Mouse (Mus musculus) small intestine, adult 2 months (tissue): ENCODE data around the gene Batf3. TPM values are rescaled to one million over a fixed set of nuclear protein-coding genes. Genes with fewer than 3 reads are reported as not detected.
A peak's percentile ranks its signal among the peaks of the same experiment; 100 is the strongest.

ENCODE experiments used
- H3K27ac ChIP-seq: fragments of 200-500 bp; 2 replicates; pipeline ENCODE4 v1.5.1; 2012; ENCODE audit warnings: low read depth, low read length, control low read depth, inconsistent platforms; ENCODE audit not compliant: insufficient read depth
- H3K27me3 ChIP-seq: fragments of 200-500 bp; 2 replicates; pipeline ENCODE4 v1.6.1; 2012; ENCODE audit warnings: mild to moderate bottlenecking, moderate library complexity, low read length, inconsistent platforms; ENCODE audit not compliant: control insufficient read depth, insufficient read depth
- H3K36me3 ChIP-seq: fragments of 200-500 bp; 2 replicates; pipeline ENCODE4 v1.6.1; 2012; ENCODE audit warnings: mild to moderate bottlenecking, low read length, control low read depth, inconsistent platforms; ENCODE audit not compliant: control insufficient read depth, insufficient read depth
- H3K4me1 ChIP-seq: fragments of 200-500 bp; 2 replicates; pipeline ENCODE4 v1.6.1; 2012; ENCODE audit warnings: low read length, inconsistent platforms, mixed read lengths; ENCODE audit not compliant: control insufficient read depth, insufficient read depth, insufficient read length
- H3K4me3 ChIP-seq: fragments of 200-500 bp; 2 replicates; pipeline ENCODE4 v1.5.1; 2012; ENCODE audit warnings: low read depth, mild to moderate bottlenecking, control low read depth, inconsistent platforms, low read length, moderate library complexity
- CTCF ChIP-seq: fragments of 200-500 bp; IDR thresholded peaks from 2 replicates; pipeline ENCODE4 v1.5.1; 2012; ENCODE audit warnings: low read depth, mild to moderate bottlenecking, control low read depth, inconsistent platforms, low read length, moderate library complexity, mixed read lengths; ENCODE audit not compliant: insufficient replicate concordance, insufficient read length; ENCODE audit errors: extremely low read depth
- POLR2A ChIP-seq: fragments of 200-500 bp; IDR thresholded peaks from 2 replicates; pipeline ENCODE4 v1.6.1; 2012; ENCODE audit warnings: low read depth, mild to moderate bottlenecking, control low read depth, inconsistent platforms, low read length, moderate library complexity
- WGBS: fragments of 180-500 bp; shearing (Covaris S2); methylation state at CpG from one replicate; pipeline ENCODE4 v1.1.7; 2018; 5-methylcytosine and 5-hydroxymethylcytosine counted together
- polyA plus RNA-seq: library from polyadenylated mRNA; depleted of rRNA; stranded (reverse); fragments of >200 nt; gene quantifications from 2 replicates; pipeline ENCODE4 v1.2.3, GENCODE M21; 2012

Batf3 gene
- polyA plus RNA-seq, 1 experiment: 11.5 TPM

DNA sequence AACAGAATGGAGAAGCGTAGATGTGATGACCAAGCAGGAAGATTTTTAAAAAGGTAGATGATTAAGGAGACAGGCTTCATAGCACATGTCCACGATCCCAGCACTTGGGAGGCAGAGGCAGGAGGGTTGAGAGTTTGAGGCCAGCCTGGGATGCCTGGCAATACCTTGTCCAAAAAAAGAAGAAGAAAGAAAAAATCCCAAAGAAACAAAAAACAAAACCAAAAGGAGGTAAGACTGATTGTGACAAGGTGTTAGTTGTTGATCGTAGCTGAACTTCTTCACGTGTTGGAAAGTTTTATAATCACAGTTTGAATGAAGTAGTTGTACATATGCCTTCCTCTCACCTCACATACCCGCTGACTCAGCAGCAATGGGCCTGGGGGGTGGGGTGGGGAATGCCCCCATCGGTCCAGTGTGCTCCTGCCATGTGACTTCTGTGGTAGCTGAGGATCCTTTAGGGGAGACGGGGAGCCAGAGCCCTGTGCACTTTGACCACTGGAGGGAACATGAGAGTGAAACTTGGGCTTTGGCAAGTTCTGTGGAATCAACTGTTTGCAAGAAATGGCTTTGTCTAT is 11.3 kb upstream of the Batf3 start:
- Histone ChIP-seq H3K4me1 (no peaks in the 10 kb centered on the region), H3K4me3 (no peak overlapping the region), H3K27me3 (no peaks in the 10 kb centered on the region), H3K27ac (no peak overlapping the region), H3K36me3 (0 out of 2 replicates have a peak, but pooled peaks cover 2% of the 10 kb centered on the region)
- TF ChIP-seq POLR2A (no peak), CTCF (no peak)
- WGBS: 71% methylated on average over 7 of the region's 7 CpGs

DNA sequence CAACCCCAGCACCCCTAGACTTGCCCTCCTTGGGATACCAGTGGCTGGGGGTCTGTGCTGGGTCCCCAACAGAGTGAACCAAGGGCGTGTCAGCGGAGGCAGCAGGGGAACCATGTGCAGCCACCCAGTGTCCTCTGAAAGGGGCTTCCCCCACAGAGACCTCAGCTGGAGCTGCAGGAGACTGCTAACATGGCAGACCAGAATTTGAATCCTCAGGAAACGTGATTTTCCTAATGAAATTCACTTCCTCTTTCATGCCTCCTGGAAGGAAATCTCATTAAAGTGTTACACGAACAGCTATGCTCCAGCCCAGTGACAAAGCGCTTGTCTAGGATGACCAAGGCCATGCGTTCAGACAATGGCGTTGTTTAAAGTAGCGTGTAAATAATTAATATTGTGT is 10.7 kb upstream of the Batf3 start:
- H3K4me1 ChIP-seq: no peaks in the 10 kb centered on the region
- H3K36me3 ChIP-seq: 0 out of 2 replicates have a peak, but pooled peaks cover 2% of the 10 kb centered on the region
- H3K4me3 ChIP-seq: no peak overlapping the region
- no peaks in the 10 kb centered on the region for H3K27me3 ChIP-seq
- H3K27ac ChIP-seq: no peak overlapping the region
- no peak for TF ChIP-seq CTCF
- TF ChIP-seq POLR2A: no peak
- WGBS: 65% methylated on average over 8 of the region's 8 CpGs

DNA sequence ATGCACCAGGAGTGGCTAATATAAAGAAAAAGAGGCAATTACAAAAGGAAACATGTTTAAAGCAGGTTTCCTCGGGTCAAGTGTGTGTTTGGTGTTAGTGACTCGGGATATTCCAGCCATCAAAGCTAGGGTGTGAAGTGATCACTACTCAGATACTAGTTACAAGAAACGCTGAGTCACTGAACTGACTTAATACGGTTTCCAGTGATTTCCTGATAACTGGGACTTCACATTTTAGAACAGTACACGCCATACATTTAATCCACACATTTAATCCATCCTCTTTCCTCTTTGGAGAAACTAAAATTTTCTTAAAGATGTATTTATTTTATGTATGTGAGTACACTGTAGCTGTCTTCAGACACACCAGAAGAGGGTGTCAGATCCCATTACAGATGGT is 9.7 kb upstream of the Batf3 start:
- Histone ChIP-seq H3K4me1 (no peaks in the 10 kb centered on the region), H3K27me3 (no peaks in the 10 kb centered on the region), H3K27ac (no peak overlapping the region), H3K4me3 (no peak overlapping the region), H3K36me3 (no peaks in the 10 kb centered on the region)
- no peak for TF ChIP-seq CTCF
- no peak for TF ChIP-seq POLR2A
- 55% methylated on average over 5 of the region's 5 CpGs for WGBS

DNA sequence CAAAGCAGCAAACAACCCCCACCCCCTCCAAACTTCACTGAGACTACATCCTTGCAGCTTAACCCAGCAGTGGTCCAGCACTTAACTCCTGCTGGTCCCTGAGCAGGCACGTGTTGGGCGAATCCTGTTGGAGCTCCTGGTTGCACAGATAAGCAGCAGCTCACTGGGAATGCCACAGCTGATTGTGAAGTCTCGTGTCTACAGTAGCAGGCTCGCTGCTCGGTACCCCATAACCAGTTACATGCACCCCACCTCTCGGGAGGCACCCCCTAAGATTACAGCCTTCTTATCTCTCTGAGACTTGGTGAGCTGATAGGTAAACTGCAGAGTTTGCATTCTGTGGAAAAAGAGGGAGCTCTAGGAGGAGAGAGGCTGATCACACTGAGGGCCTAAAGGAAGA is 8.3 kb upstream of the Batf3 start:
- Histone ChIP-seq H3K4me1 (no peaks in the 10 kb centered on the region), H3K27ac (no peak overlapping the region), H3K4me3 (no peak overlapping the region), H3K27me3 (no peaks in the 10 kb centered on the region), H3K36me3 (no peaks in the 10 kb centered on the region)
- TF ChIP-seq POLR2A (no peak), CTCF (no peak)
- WGBS: 32% methylated on average over 6 of the region's 6 CpGs

DNA sequence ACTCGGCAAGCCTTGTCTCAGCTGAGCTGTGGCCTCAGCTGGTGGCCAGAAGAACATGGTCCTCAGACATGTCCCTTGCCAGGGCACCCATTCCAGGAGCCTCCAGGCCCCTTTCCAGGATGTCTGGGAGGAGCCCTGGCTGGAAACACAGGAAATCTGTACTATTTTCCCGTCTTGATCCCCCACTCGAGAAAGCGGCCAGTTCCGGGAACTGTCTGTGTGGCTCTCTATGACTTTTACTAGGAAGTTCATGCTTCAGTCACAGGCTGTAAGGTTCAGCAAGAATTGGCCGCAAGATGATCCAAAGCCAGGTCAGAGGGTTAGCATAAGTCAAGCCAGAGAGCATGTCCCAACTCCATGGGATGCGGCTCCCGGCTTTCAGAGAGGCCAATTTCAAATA is 5.6 kb upstream of the Batf3 start:
- H3K4me3 ChIP-seq: no peak overlapping the region
- TF ChIP-seq POLR2A (no peak), CTCF (no peak)
- WGBS: 79% methylated on average over 8 of the region's 8 CpGs
- no peaks in the 10 kb centered on the region for H3K4me1 ChIP-seq
- H3K36me3 ChIP-seq: no peaks in the 10 kb centered on the region
- no peak overlapping the region for H3K27ac ChIP-seq
- 0 out of 2 replicates have a peak, but pooled peaks cover 2% of the 10 kb centered on the region for H3K27me3 ChIP-seq

DNA sequence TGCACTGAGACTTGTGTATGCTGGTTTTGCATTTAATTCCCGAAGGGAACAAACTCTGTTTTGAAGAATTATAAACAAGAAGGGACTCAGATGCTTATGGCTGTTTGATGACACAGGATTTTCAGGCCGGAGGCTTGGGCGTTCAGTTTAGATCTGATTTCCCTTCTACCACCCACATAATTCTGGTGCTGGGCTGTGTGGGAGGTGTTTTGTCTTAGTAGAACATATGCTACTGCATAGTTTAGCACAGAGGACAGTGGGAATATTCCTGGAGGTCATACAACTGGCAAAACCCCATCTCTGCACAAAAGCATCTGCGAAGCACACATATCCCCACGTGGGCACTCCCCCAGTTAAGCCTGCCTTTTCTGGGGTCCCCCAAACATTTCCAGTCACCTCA is 4.1 kb upstream of the Batf3 start:
- Histone ChIP-seq H3K36me3 (no peaks in the 10 kb centered on the region), H3K27me3 (peaks cover 13% of the 10 kb centered on the region), H3K27ac (no peak overlapping the region), H3K4me1 (peaks cover 6% of the 10 kb centered on the region; the same call in 1 of the 2 replicates), H3K4me3 (no peak overlapping the region)
- no peak for TF ChIP-seq POLR2A
- no peak for TF ChIP-seq CTCF
- WGBS: 68% methylated on average over 5 of the region's 5 CpGs

DNA sequence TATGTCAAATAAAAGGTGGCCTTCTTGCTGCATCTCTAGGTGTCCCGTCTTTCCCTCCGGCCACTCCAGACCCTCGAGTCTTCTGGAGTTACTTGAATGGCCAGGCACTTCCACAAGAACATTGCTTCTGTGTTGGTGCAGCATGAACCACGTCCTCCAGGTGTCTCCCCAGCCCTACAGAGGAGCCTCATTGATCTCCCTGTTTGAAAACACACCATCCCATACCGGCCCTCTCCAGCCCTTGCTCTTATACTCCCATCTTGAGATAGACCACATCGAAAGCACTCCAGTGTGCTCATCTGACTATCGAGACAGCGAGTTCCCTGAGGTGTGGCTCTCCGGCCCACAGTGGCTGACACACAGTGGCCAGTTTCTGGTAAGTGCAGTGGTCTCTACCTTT is 2.6 kb upstream of the Batf3 start:
- no peak for TF ChIP-seq POLR2A
- TF ChIP-seq CTCF: peak; percentile 25; the same call in 1 of the 2 replicates
- H3K4me3 ChIP-seq: no peak overlapping the region

More for the DNA sequence above, 2.6 kb upstream of the Batf3 start:
- 62% methylated on average over 9 of the region's 9 CpGs for WGBS
- Histone ChIP-seq H3K36me3 (no peaks in the 10 kb centered on the region), H3K27me3 (peaks cover 20% of the 10 kb centered on the region), H3K4me1 (peaks cover 6% of the 10 kb centered on the region; the same call in 1 of the 2 replicates), H3K27ac (no peak overlapping the region)
